Mouse (Mus musculus) urinary bladder, postnatal 36 days (tissue): Measurements from ENCODE around the gene Ucn2.

ENCODE experiments used
- DNase-seq, 2 experiments: peaks; one replicate each; pipeline ENCODE4 v3.0.0; 2022; ENCODE audit warnings: low spot score in 2 of 2, mixed read lengths in 1 of 2

Ucn2 gene

GRCm38 (mm10) chr9:109031001-109031400, 45.2 kb downstream of the Ucn2 start:
- DNase-seq: no peak

GRCm38 (mm10) chr9:109031686-109032085, 45.9 kb downstream of the Ucn2 start:
- no peak for DNase-seq

- no peak for DNase-seq
Observed at GRCm38 (mm10) chr9:109032435-109032834, 46.6 kb downstream of the Ucn2 start.
